Mouse (Mus musculus): ENCODE data around the gene Pcgf3. TPM values are rescaled to one million over a fixed set of nuclear protein-coding genes. Genes with fewer than 3 reads are reported as not detected.

The Pcgf3 gene
- total and polyA plus RNA-seq, 2 experiments from 2014 or later: 13.9 to 18.7 TPM

GRCm38 (mm10) chr5:108518951-108519350 is 57.9 kb downstream of the Pcgf3 start:
- Histone ChIP-seq H3K4me1 (ENCODE audit: control insufficient read depth, insufficient read depth) (no peaks in the 10 kb centered on the region), H3K36me3 (replicated peaks; ENCODE audit: control insufficient read depth, insufficient read depth, low read length) (no peaks in the 10 kb centered on the region), H3K4me2 (ENCODE audit: low read depth, low read length) (no peak overlapping the region), H3K9me3 (replicated peaks; ENCODE audit: control insufficient read depth, low read length) (no peaks in the 10 kb centered on the region), H3K4me3 (ENCODE audit: low read depth, low read length) (no peak overlapping the region), H3K27me3 (ENCODE audit: control insufficient read depth, insufficient read depth, low read length) (no peaks in the 10 kb centered on the region), H3K27ac (ENCODE audit: low read depth) (no peak overlapping the region), H3K9ac (replicated peaks; ENCODE audit: low read depth, low read length) (no peak overlapping the region)
- DNase-seq (ENCODE audit: low spot score) (no peak), ATAC-seq (ENCODE audit: insufficient read depth, low read depth) (no peak)
- 79% methylated on average over 5 of the region's 5 CpGs for WGBS
- TF ChIP-seq EP300 (IDR thresholded peaks at IDR 0.05; ENCODE audit: low read depth) (no peak), CTCF (IDR thresholded peaks at IDR 0.05; ENCODE audit: low read depth) (no peak)

- H3K27me3 ChIP-seq (ENCODE audit: control insufficient read depth, insufficient read depth, low read length): no peaks in the 10 kb centered on the region
- no peaks in the 10 kb centered on the region for H3K4me1 ChIP-seq (ENCODE audit: control insufficient read depth, insufficient read depth)
- no peak for TF ChIP-seq CTCF (IDR thresholded peaks at IDR 0.05; ENCODE audit: low read depth)
- no peak for TF ChIP-seq EP300 (IDR thresholded peaks at IDR 0.05; ENCODE audit: low read depth)
- no peaks in the 10 kb centered on the region for H3K9me3 ChIP-seq (replicated peaks; ENCODE audit: control insufficient read depth, low read length)
- no peak overlapping the region for H3K4me2 ChIP-seq (ENCODE audit: low read depth, low read length)
- no peaks in the 10 kb centered on the region for H3K36me3 ChIP-seq (replicated peaks; ENCODE audit: control insufficient read depth, insufficient read depth, low read length)
- no peak overlapping the region for H3K27ac ChIP-seq (ENCODE audit: low read depth)
- no peak overlapping the region for H3K9ac ChIP-seq (replicated peaks; ENCODE audit: low read depth, low read length)
- no peak overlapping the region for H3K4me3 ChIP-seq (ENCODE audit: low read depth, low read length)
- 76% methylated on average over 7 of the region's 7 CpGs for WGBS
- DNase-seq (ENCODE audit: low spot score) (no peak), ATAC-seq (ENCODE audit: insufficient read depth, low read depth) (no peak)
Observed at GRCm38 (mm10) chr5:108520153-108520552, 59.1 kb downstream of the Pcgf3 start.

- H3K27ac ChIP-seq (ENCODE audit: low read depth): no peak overlapping the region
- no peak overlapping the region for H3K4me3 ChIP-seq (ENCODE audit: low read depth, low read length)
- no peaks in the 10 kb centered on the region for H3K27me3 ChIP-seq (ENCODE audit: control insufficient read depth, insufficient read depth, low read length)
- no peaks in the 10 kb centered on the region for H3K9me3 ChIP-seq (replicated peaks; ENCODE audit: control insufficient read depth, low read length)
- ATAC-seq (ENCODE audit: insufficient read depth, low read depth) (no peak), DNase-seq (ENCODE audit: low spot score) (no peak)
- H3K4me2 ChIP-seq (ENCODE audit: low read depth, low read length): no peak overlapping the region
- TF ChIP-seq EP300 (IDR thresholded peaks at IDR 0.05; ENCODE audit: low read depth) (no peak), CTCF (IDR thresholded peaks at IDR 0.05; ENCODE audit: low read depth) (no peak)
- H3K4me1 ChIP-seq (ENCODE audit: control insufficient read depth, insufficient read depth): no peaks in the 10 kb centered on the region
- 57% methylated on average over 2 of the region's 2 CpGs for WGBS
- H3K36me3 ChIP-seq (replicated peaks; ENCODE audit: control insufficient read depth, insufficient read depth, low read length): no peaks in the 10 kb centered on the region
- no peak overlapping the region for H3K9ac ChIP-seq (replicated peaks; ENCODE audit: low read depth, low read length)
Observed at GRCm38 (mm10) chr5:108521016-108521415, 60.0 kb downstream of the Pcgf3 start.

DNA sequence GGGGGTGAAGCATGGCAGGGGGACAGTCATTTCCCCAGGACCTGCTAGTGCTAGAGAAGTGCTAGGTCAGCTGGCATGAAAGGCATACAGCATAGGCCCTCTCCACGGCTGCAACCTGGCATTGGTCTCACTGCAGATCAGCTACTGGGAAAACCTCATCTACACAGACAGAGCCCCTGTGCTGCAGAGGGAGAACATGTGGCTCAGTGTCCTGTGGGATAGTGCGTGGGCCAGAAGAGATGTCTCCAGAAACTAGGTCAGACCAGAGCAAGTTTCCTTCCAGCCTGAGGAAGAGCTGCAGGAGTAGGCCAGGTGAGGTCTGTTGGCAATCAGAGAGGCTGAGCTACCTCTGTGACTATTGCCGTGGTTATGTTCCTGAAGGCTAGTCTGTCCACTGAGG is 60.9 kb downstream of the Pcgf3 start:
- no peak for ATAC-seq (ENCODE audit: insufficient read depth, low read depth)

DNA sequence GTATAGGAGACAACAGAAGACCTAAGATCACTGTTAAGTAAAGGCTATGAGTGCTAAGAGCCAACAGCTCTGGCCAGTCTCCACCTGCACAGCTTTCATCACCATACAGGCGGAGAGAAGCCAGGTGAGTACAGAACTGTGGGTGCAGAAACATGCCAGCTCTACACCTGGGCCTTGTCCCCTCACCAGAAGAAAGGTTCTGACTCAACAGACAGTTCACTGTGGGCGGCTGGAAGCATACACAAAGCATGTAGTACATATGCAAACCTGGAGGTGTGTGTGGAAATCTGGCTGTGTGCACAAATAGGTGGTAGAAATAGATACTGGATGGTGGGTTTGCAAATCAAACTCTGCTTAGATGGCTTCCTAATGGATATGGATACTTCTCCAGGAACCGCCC is 61.6 kb downstream of the Pcgf3 start:
- no peak for TF ChIP-seq EP300 (IDR thresholded peaks at IDR 0.05; ENCODE audit: low read depth)
- no peak for TF ChIP-seq CTCF (IDR thresholded peaks at IDR 0.05; ENCODE audit: low read depth)
- 80% methylated on average over 3 of the region's 3 CpGs for WGBS
- Histone ChIP-seq H3K4me2 (ENCODE audit: low read depth, low read length) (no peak overlapping the region), H3K9me3 (replicated peaks; ENCODE audit: control insufficient read depth, low read length) (no peaks in the 10 kb centered on the region), H3K36me3 (replicated peaks; ENCODE audit: control insufficient read depth, insufficient read depth, low read length) (no peaks in the 10 kb centered on the region), H3K27me3 (ENCODE audit: control insufficient read depth, insufficient read depth, low read length) (no peaks in the 10 kb centered on the region), H3K9ac (replicated peaks; ENCODE audit: low read depth, low read length) (no peak overlapping the region), H3K27ac (ENCODE audit: low read depth) (no peak overlapping the region), H3K4me1 (ENCODE audit: control insufficient read depth, insufficient read depth) (no peaks in the 10 kb centered on the region), H3K4me3 (ENCODE audit: low read depth, low read length) (no peak overlapping the region)
- DNase-seq (ENCODE audit: low spot score): no peak
- no peak for ATAC-seq (ENCODE audit: insufficient read depth, low read depth)

More for the DNA sequence above, 60.9 kb downstream of the Pcgf3 start:
- Histone ChIP-seq H3K36me3 (replicated peaks; ENCODE audit: control insufficient read depth, insufficient read depth, low read length) (no peaks in the 10 kb centered on the region), H3K9me3 (replicated peaks; ENCODE audit: control insufficient read depth, low read length) (no peaks in the 10 kb centered on the region), H3K9ac (replicated peaks; ENCODE audit: low read depth, low read length) (no peak overlapping the region), H3K27ac (ENCODE audit: low read depth) (no peak overlapping the region), H3K4me2 (ENCODE audit: low read depth, low read length) (no peak overlapping the region), H3K4me1 (ENCODE audit: control insufficient read depth, insufficient read depth) (no peaks in the 10 kb centered on the region), H3K4me3 (ENCODE audit: low read depth, low read length) (no peak overlapping the region), H3K27me3 (ENCODE audit: control insufficient read depth, insufficient read depth, low read length) (no peaks in the 10 kb centered on the region)
- DNase-seq (ENCODE audit: low spot score): no peak
- TF ChIP-seq EP300 (IDR thresholded peaks at IDR 0.05; ENCODE audit: low read depth) (no peak), CTCF (IDR thresholded peaks at IDR 0.05; ENCODE audit: low read depth) (no peak)
- 71% methylated on average over 3 of the region's 3 CpGs for WGBS

GRCm38 (mm10) chr5:108534188-108534587 is 73.2 kb downstream of the Pcgf3 start:
- TF ChIP-seq CTCF (IDR thresholded peaks at IDR 0.05; ENCODE audit: low read depth): no peak
- no peak for TF ChIP-seq EP300 (IDR thresholded peaks at IDR 0.05; ENCODE audit: low read depth)
- Histone ChIP-seq H3K27me3 (ENCODE audit: control insufficient read depth, insufficient read depth, low read length) (no peaks in the 10 kb centered on the region), H3K4me1 (ENCODE audit: control insufficient read depth, insufficient read depth) (no peaks in the 10 kb centered on the region), H3K4me3 (ENCODE audit: low read depth, low read length) (no peak overlapping the region), H3K9ac (replicated peaks; ENCODE audit: low read depth, low read length) (no peak overlapping the region), H3K36me3 (replicated peaks; ENCODE audit: control insufficient read depth, insufficient read depth, low read length) (no peaks in the 10 kb centered on the region), H3K9me3 (replicated peaks; ENCODE audit: control insufficient read depth, low read length) (peaks cover 14% of the 10 kb centered on the region), H3K4me2 (ENCODE audit: low read depth, low read length) (no peak overlapping the region), H3K27ac (ENCODE audit: low read depth) (no peak overlapping the region)
- no peak for ATAC-seq (ENCODE audit: insufficient read depth, low read depth)
- DNase-seq (ENCODE audit: low spot score): no peak
- 92% methylated on average over 2 of the region's 2 CpGs for WGBS
